8 mouse cellular contexts compared by ENCODE assay signal in genomic region chr11:83440081-83441064, GRCm38 (mm10). TPM values are rescaled to one million over a fixed set of nuclear protein-coding genes. Genes with fewer than 3 reads are reported as not detected.
DNase-seq lines count a peak whose midpoint lies in the region; ATAC-seq and TF ChIP-seq lines count a peak whose summit lies in the region.

No protein-coding gene starts in this region.

- dilution Hi-C loops in CH12.LX (cut with MboI; ENCODE audit: extremely low pct_ligation_motif_present, extremely low pct_unique_long_range_greater_than_20kb, low sequenced_read_pairs), result no loop called here

- H3K27ac ChIP-seq in CH12.LX (ENCODE audit: insufficient read depth, low read depth), result no peak overlapping the region
- peak overlapping the region; percentile 78 for H3K27ac ChIP-seq in forebrain, embryonic 10.5 days
- H3K27ac ChIP-seq in heart, embryonic 14.5 days (replicated peaks in 1 of 2; ENCODE audit: control insufficient read depth in 1 of 2, insufficient read depth in 1 of 2, low read depth in 2 of 2, low read length in 2 of 2), result peak overlapping the region; percentile 69 to 79
- H3K27ac ChIP-seq in liver, embryonic 12.5 days, result no peak overlapping the region

- TF ChIP-seq EP300 in CH12.LX (IDR thresholded peaks at IDR 0.05; ENCODE audit: low read length), result 0 out of 2 replicates have a peak, but pooled peaks have one; percentile 16

- in situ Hi-C loops in CH12.LX (cut with MboI; ENCODE audit: low pct_ligation_motif_present, low pct_unique_long_range_greater_than_20kb, low sequenced_read_pairs), result loop anchor here (10.0 kb wide), 2 partner anchors 194 to 294 kb away; no protein-coding TSS in a partner anchor

- H3K27me3 ChIP-seq in CH12.LX (replicated peaks), result peaks cover 66% of the 10 kb centered on the region
- H3K27me3 ChIP-seq in forebrain, embryonic 10.5 days (ENCODE audit: poor library complexity, severe bottlenecking), result peaks cover 64% of the 10 kb centered on the region
- peaks cover 32% of the 10 kb centered on the region for H3K27me3 ChIP-seq in heart, embryonic 14.5 days (ENCODE audit: control insufficient read depth, insufficient read depth, low read length)
- H3K27me3 ChIP-seq in liver, embryonic 12.5 days (replicated peaks), result peaks cover 66% of the 10 kb centered on the region
- no peaks in the 10 kb centered on the region for H3K27me3 ChIP-seq in splenic B cell, adult 2 months (ENCODE audit: control insufficient read depth, insufficient read depth, low read length, poor library complexity, severe bottlenecking)

- H3K4me2 ChIP-seq in CH12.LX (ENCODE audit: insufficient read depth, low read depth, poor library complexity, severe bottlenecking), result peak overlapping the region; percentile 70
- H3K4me2 ChIP-seq in heart, embryonic 14.5 days (ENCODE audit: low read length), result peak overlapping the region; percentile 95
- H3K4me2 ChIP-seq in liver, embryonic 12.5 days, result peak overlapping the region; percentile 98

- H3K9ac ChIP-seq in CH12.LX (ENCODE audit: insufficient read depth, low read depth), result peak overlapping the region; percentile 41; the same call in 1 of the 2 replicates
- H3K9ac ChIP-seq in heart, embryonic 14.5 days (ENCODE audit: low read length), result peak overlapping the region; percentile 74
- peak overlapping the region; percentile 66 for H3K9ac ChIP-seq in liver, embryonic 12.5 days

- peak overlapping the region; percentile 58 to 70 (median 62) for H3K4me3 ChIP-seq in CH12.LX (replicated peaks in 1 of 3; ENCODE audit: low read depth in 2 of 3, low read length in 2 of 3, poor library complexity in 1 of 3)
- H3K4me3 ChIP-seq in forebrain, embryonic 10.5 days, result peak overlapping the region; percentile 73
- peak overlapping the region; percentile 61 to 68 for H3K4me3 ChIP-seq in heart, embryonic 14.5 days (ENCODE audit: control insufficient read depth in 1 of 2, insufficient read depth in 1 of 2, low read depth in 1 of 2, low read length in 2 of 2)
- peak overlapping the region; percentile 69 for H3K4me3 ChIP-seq in liver, embryonic 12.5 days

- peak; percentile 96 for DNase-seq in CH12.LX (ENCODE audit: extremely low read depth)
- DNase-seq in c-Kit-negative CD71-positive TER-119-positive erythroid progenitor cells, embryonic 14.5 days (ENCODE audit: low read depth, low spot score), result peak; percentile 77
- DNase-seq in forebrain, embryonic 10.5 days (ENCODE audit: extremely low spot score, low spot score), result peak; percentile 88
- peak; percentile 94 for DNase-seq in kidney, postnatal 10 days
- DNase-seq in naive thymus-derived CD4-positive, alpha-beta T cell, adult 2 months (ENCODE audit: low read depth), result peak; percentile 97
- DNase-seq in splenic B cell, adult 2 months (ENCODE audit: low read depth, low spot score), result peak; percentile 97

- H3K79me2 ChIP-seq in CH12.LX (replicated peaks; ENCODE audit: control insufficient read depth, extremely low read depth, insufficient read depth, poor library complexity, severe bottlenecking), result no peaks in the 10 kb centered on the region

- peaks cover 3 to 6% of the 10 kb centered on the region in 2 experiments; a peak in 3 of 4 replicates for H3K4me1 ChIP-seq in CH12.LX (ENCODE audit: control insufficient read depth in 1 of 2, insufficient read depth in 2 of 2)
- H3K4me1 ChIP-seq in forebrain, embryonic 10.5 days, result peaks cover 45% of the 10 kb centered on the region
- H3K4me1 ChIP-seq in heart, embryonic 14.5 days (ENCODE audit: control insufficient read depth in 2 of 2, insufficient read depth in 2 of 2, low read length in 2 of 2), result peaks cover 22 to 40% of the 10 kb centered on the region in 2 experiments
- H3K4me1 ChIP-seq in liver, embryonic 12.5 days, result peaks cover 32% of the 10 kb centered on the region

- ATAC-seq in heart, embryonic 14.5 days (ENCODE audit: insufficient number of reproducible peaks, insufficient read depth, low FRiP score, low read depth), result peak; percentile 88
- ATAC-seq in liver, embryonic 12.5 days, result peak; percentile 91

- peak; percentile 85 to 99 for TF ChIP-seq CTCF in CH12.LX (conservative IDR thresholded peaks at IDR 0.05 in 1 of 2, IDR thresholded peaks at IDR 0.05 in 1 of 2; ENCODE audit: low read depth in 2 of 2, low read length in 2 of 2)

- no peaks in the 10 kb centered on the region for H3K36me3 ChIP-seq in CH12.LX (replicated peaks in 1 of 2; ENCODE audit: control insufficient read depth in 1 of 2, insufficient read depth in 1 of 2, low read length in 1 of 2)
- H3K36me3 ChIP-seq in forebrain, embryonic 10.5 days (replicated peaks), result no peaks in the 10 kb centered on the region
- no peaks in the 10 kb centered on the region for H3K36me3 ChIP-seq in heart, embryonic 14.5 days (ENCODE audit: control insufficient read depth, insufficient read depth, low read length)
- H3K36me3 ChIP-seq in liver, embryonic 12.5 days, result no peaks in the 10 kb centered on the region
- H3K36me3 ChIP-seq in splenic B cell, adult 2 months (ENCODE audit: control insufficient read depth, insufficient read depth, low read length, poor library complexity, severe bottlenecking), result no peaks in the 10 kb centered on the region

- peak; percentile 94 for TF ChIP-seq RAD21 in CH12.LX (IDR thresholded peaks at IDR 0.05; ENCODE audit: low read depth, low read length)

- peak; percentile 59 for TF ChIP-seq POLR2A in CH12.LX (IDR thresholded peaks at IDR 0.05; ENCODE audit: low read depth, low read length)

- peaks cover 17% of the 10 kb centered on the region for H3K9me3 ChIP-seq in CH12.LX (replicated peaks; ENCODE audit: low read length)
- 0 out of 2 replicates have a peak, but pooled peaks cover 4% of the 10 kb centered on the region for H3K9me3 ChIP-seq in forebrain, embryonic 10.5 days
- no peaks in the 10 kb centered on the region for H3K9me3 ChIP-seq in heart, embryonic 14.5 days (ENCODE audit: control insufficient read depth, low read length)
- H3K9me3 ChIP-seq in liver, embryonic 12.5 days (replicated peaks), result no peaks in the 10 kb centered on the region

- under 1% methylated on average over 66 of the region's 75 CpGs for WGBS in forebrain, embryonic 10.5 days
- WGBS in heart, embryonic 14.5 days, result under 1% methylated on average over 66 of the region's 75 CpGs
- under 1% methylated on average over 62 of the region's 75 CpGs for WGBS in liver, embryonic 12.5 days (ENCODE audit: insufficient replicate concordance)

TF ChIP-seq in CH12.LX, 34 proteins besides CTCF, POLR2A, EP300 and RAD21 (continues in another document):
- peak; percentile 55; the same call in 1 of the 2 replicates for TF ChIP-seq MEF2A (IDR thresholded peaks at IDR 0.05; ENCODE audit: borderline replicate concordance, low read depth, low read length)
- 0 out of 2 replicates have a peak, but pooled peaks have one; percentile 29 for TF ChIP-seq ZNF384 (IDR thresholded peaks at IDR 0.05; ENCODE audit: low read depth, low read length)
- TF ChIP-seq MAX (IDR thresholded peaks at IDR 0.05; ENCODE audit: low read length), result peak; percentile 79
- no peak for TF ChIP-seq POLR2AphosphoS2 (IDR thresholded peaks at IDR 0.05; ENCODE audit: low read depth, low read length)
- peak; percentile 92 for TF ChIP-seq ELF1 (IDR thresholded peaks at IDR 0.05; ENCODE audit: low read depth, low read length)
- peak; percentile 78 for TF ChIP-seq NELFE (IDR thresholded peaks at IDR 0.05; ENCODE audit: low read depth, low read length)
- 0 out of 2 replicates have a peak, but pooled peaks have one; percentile 42 for TF ChIP-seq CHD2 (IDR thresholded peaks at IDR 0.05; ENCODE audit: low read length)
- TF ChIP-seq MXI1 (IDR thresholded peaks at IDR 0.05; ENCODE audit: low read depth, low read length), result peak; percentile 54; the same call in 1 of the 2 replicates
- TF ChIP-seq JUN (IDR thresholded peaks at IDR 0.05; ENCODE audit: insufficient read depth, low read depth, low read length), result no peak

RNA-seq across cellular contexts. Expression of gene 1700020L24Rik, which starts 2.9 kb away (rescaled TPM):
- total RNA-seq in CH12.LX (2012; rRNA removed) (0.21 and 0.55 TPM in 2 replicates), CH12.LX (2014; rRNA removed) (not detected in 2 replicates)
- 0.34 and 0.40 TPM in 2 replicates for polyA plus RNA-seq in CH12.LX (2012; ENCODE audit: insufficient read length, low read depth)
- 0.25 and 0.36 TPM in 2 replicates for polyA plus RNA-seq in forebrain, embryonic 10.5 days (2016; fragmentation: Nextera tagmentation; extraction: Ambion mirVana)
- 1.4 and 1.8 TPM in 2 replicates for polyA plus RNA-seq in heart, embryonic 14.5 days (2014; fragmentation: Nextera tagmentation; extraction: Ambion mirVana)
- 0.22 and 0.70 TPM in 2 replicates for polyA plus RNA-seq in liver, embryonic 12.5 days (2016; fragmentation: Nextera tagmentation; extraction: Ambion mirVana)

RNA-seq across cellular contexts. Expression of gene Gas2l2, which starts 11.1 kb away (rescaled TPM):
- total RNA-seq in CH12.LX (2012; rRNA removed) (not detected in 2 replicates), CH12.LX (2014; rRNA removed) (not detected in 2 replicates)
- not detected in 2 replicates for polyA plus RNA-seq in CH12.LX (2012; ENCODE audit: insufficient read length, low read depth)
- 0.07 TPM in 1 of 2 replicates, not detected in the other for polyA plus RNA-seq in forebrain, embryonic 10.5 days (2016; fragmentation: Nextera tagmentation; extraction: Ambion mirVana)
- 0.09 TPM in 1 of 2 replicates, not detected in the other for polyA plus RNA-seq in heart, embryonic 14.5 days (2014; fragmentation: Nextera tagmentation; extraction: Ambion mirVana)
- not detected in 2 replicates for polyA plus RNA-seq in liver, embryonic 12.5 days (2016; fragmentation: Nextera tagmentation; extraction: Ambion mirVana)

RNA-seq across cellular contexts. Expression of gene Mmp28, which starts 22.5 kb away (rescaled TPM):
- 0.04 and 0.17 TPM in 2 replicates for total RNA-seq in CH12.LX (2012; rRNA removed)
- total RNA-seq in CH12.LX (2014; rRNA removed), result not detected in 2 replicates
- polyA plus RNA-seq in CH12.LX (2012; ENCODE audit: insufficient read length, low read depth), result not detected in 2 replicates
- polyA plus RNA-seq in forebrain, embryonic 10.5 days (2016; fragmentation: Nextera tagmentation; extraction: Ambion mirVana), result 0.70 and 1.1 TPM in 2 replicates
- 3.7 and 4.0 TPM in 2 replicates for polyA plus RNA-seq in heart, embryonic 14.5 days (2014; fragmentation: Nextera tagmentation; extraction: Ambion mirVana)
- polyA plus RNA-seq in liver, embryonic 12.5 days (2016; fragmentation: Nextera tagmentation; extraction: Ambion mirVana), result 0.24 and 0.31 TPM in 2 replicates

RNA-seq across cellular contexts. Expression of gene Rasl10b, which starts 31.4 kb away (rescaled TPM):
- 0.21 and 0.42 TPM in 2 replicates for total RNA-seq in CH12.LX (2012; rRNA removed)
- not detected in 2 replicates for total RNA-seq in CH12.LX (2014; rRNA removed)
- polyA plus RNA-seq in CH12.LX (2012; ENCODE audit: insufficient read length, low read depth), result 0.08 TPM in 1 of 2 replicates, not detected in the other
- 2.7 and 3.1 TPM in 2 replicates for polyA plus RNA-seq in forebrain, embryonic 10.5 days (2016; fragmentation: Nextera tagmentation; extraction: Ambion mirVana)
- 4.6 and 5.9 TPM in 2 replicates for polyA plus RNA-seq in heart, embryonic 14.5 days (2014; fragmentation: Nextera tagmentation; extraction: Ambion mirVana)
- polyA plus RNA-seq in liver, embryonic 12.5 days (2016; fragmentation: Nextera tagmentation; extraction: Ambion mirVana), result 0.57 and 0.99 TPM in 2 replicates

RNA-seq across cellular contexts. Expression of gene Taf15, which starts 32.5 kb away (rescaled TPM):
- total RNA-seq in CH12.LX (2012; rRNA removed), result 60.4 and 69.8 TPM in 2 replicates
- 38.8 and 39.5 TPM in 2 replicates for total RNA-seq in CH12.LX (2014; rRNA removed)
- 367 and 488 TPM in 2 replicates for polyA plus RNA-seq in CH12.LX (2012; ENCODE audit: insufficient read length, low read depth)
- polyA plus RNA-seq in forebrain, embryonic 10.5 days (2016; fragmentation: Nextera tagmentation; extraction: Ambion mirVana), result 14.2 and 14.6 TPM in 2 replicates
- 10.8 and 12.8 TPM in 2 replicates for polyA plus RNA-seq in heart, embryonic 14.5 days (2014; fragmentation: Nextera tagmentation; extraction: Ambion mirVana)
- 5.7 and 6.1 TPM in 2 replicates for polyA plus RNA-seq in liver, embryonic 12.5 days (2016; fragmentation: Nextera tagmentation; extraction: Ambion mirVana)

Comparison
In these comparisons a context has a peak if more than half of its experiments do, and no peak if none do; other contexts are left out.
1. H3K27ac ChIP-seq: peak in forebrain, embryonic 10.5 days (single experiment) and heart, embryonic 14.5 days (2 of 2); none in CH12.LX (single experiment) and liver, embryonic 12.5 days (single experiment).
2. Peak in every context shown above with its lines, with median percentiles within 50 percentile points of each other: DNase-seq, H3K4me2 ChIP-seq, H3K4me3 ChIP-seq and H3K9ac ChIP-seq.